Mouse (Mus musculus) CD4-positive, CD25-positive, alpha-beta regulatory T cell, adult 2 months (primary cell): ENCODE data around the gene 3110082J24Rik.
"Not testable (repeated sequence)": the region's sequence is repeated elsewhere in the genome, so short reads cannot be mapped to it uniquely, and the experiment has no call there.

Experiments used
- DNase-seq: peaks from one replicate; pipeline ENCODE4 v3.0.0-alpha.2; 2012; ENCODE audit warnings: low read depth, low spot score

3110082J24Rik gene

DNA sequence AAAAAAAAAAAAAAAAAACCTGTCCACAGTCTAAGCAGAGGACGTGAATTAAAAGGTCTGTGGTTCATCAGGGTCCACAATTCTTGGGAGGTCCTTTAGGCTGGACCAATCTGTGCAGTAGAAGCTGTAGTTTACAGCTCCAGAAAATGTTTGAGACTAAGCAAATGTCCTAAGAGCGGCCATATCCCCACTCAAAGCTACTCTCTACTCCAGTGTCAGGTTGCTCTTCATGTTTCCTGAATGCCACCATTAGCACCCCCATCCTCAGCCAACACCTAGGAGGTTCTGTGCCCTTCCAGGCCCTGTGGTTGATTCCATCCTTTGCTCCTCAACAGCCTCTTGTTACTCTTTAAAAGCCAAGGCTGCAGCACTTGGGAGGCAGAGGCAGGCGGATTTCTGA is 33.5 kb downstream of the 3110082J24Rik start:
- peak; percentile 4 for DNase-seq

DNA sequence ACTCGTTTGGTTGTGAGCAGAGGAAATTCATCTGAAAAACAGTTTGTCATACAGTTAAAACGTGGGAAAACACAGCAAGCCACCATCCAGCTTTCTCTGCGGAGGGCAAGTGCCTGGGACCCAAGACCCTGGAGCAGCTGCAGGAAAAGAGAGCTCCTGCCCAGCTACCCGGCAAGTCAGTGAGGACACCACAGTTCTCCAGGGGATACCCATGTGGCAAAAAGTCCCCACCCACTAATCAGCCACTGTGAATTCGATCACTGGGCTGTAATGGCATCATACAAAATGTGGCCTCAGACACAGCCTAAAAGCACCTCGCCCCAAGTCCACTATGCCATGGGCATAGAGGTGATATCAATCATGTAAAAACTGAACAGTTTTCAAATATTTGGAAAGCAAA is 34.2 kb downstream of the 3110082J24Rik start:
- no peak for DNase-seq

DNA sequence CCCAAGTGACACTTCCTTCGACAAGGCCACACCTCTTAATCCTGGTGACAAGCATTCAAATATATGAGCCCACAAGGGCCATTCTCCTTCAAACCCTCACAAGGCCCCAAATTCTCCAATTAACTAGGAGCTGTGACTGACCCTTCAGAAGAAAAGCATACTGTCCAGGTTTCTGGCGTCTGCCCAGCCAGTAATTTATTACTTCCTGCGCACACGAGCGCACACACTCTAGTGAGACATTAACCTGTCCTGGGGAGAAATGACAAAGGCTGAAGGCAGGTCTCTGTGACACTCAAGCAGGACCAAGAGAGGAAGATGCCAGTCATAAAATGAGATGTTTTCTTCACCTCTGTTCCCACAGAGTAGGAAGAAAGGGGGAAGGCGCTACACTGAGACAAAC is 38.2 kb downstream of the 3110082J24Rik start:
- DNase-seq: no peak

GRCm38 (mm10) chr5:30059607-30060006 is 46.3 kb downstream of the 3110082J24Rik start:
- not testable (repeated sequence) for DNase-seq

GRCm38 (mm10) chr5:30058216-30058731 is 47.6 kb downstream of the 3110082J24Rik start:
- DNase-seq: no peak
